ENCODE assay signal across 20 mouse cellular contexts in the genomic region with DNA sequence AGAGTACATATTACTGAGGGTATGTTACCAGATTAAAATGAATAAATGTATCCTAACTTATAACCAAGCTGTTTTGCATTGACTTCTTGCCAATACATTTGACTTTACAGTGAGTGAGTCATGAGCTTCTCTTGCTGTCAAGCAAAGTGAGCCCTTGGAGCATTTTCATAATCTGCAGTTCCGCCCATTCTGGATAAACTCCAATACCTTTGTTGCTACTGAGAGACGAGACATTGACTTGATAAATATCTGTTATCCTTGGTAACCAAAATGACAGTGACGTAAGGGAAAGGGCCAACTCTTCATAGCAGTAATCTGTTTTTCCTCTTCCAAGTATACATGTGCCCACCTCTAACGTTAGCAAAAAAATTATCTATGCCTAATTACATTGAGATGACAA.
A peak's percentile ranks its signal among the peaks of the same experiment; 100 is the strongest.
DNase-seq lines count a peak whose midpoint lies in the region; ATAC-seq and TF ChIP-seq lines count a peak whose summit lies in the region.
"Had no signal": no experiment of that assay in that cellular context is flagged by ENCODE, and none has a peak within 500 bp of the region (broad histone marks: within the 10 kb centered on the region; RNA-seq: fewer than 3 reads in every experiment).

No protein-coding gene starts in this region.

- TF ChIP-seq POLR2A in limb, embryonic 14.5 days (IDR thresholded peaks at IDR 0.05; ENCODE audit: borderline replicate concordance, extremely low read depth, insufficient read depth, insufficient read length), result no peak

- H3K4me1 ChIP-seq in limb, embryonic 14.5 days (ENCODE audit: control insufficient read depth, insufficient read depth, low read length), result no peaks in the 10 kb centered on the region
- H3K4me1 ChIP-seq in limb, embryonic 10.5 days, result no peaks in the 10 kb centered on the region
- H3K4me1 ChIP-seq: embryonic facial prominence, embryonic 15.5 days; heart, embryonic 10.5 days; hindbrain, embryonic 12.5 days; liver, embryonic 13.5 days; midbrain, embryonic 13.5 days had no signal

- DNase-seq in limb, embryonic 14.5 days (ENCODE audit: low spot score), result peak; percentile 11
- DNase-seq in limb, embryonic 10.5 days (ENCODE audit: low spot score), result no peak
- peak; percentile 3 for DNase-seq in NIH3T3 (ENCODE audit: low read depth)
- peak; percentile 64 for DNase-seq in adrenal gland, postnatal 10 days
- peak; percentile 3 for DNase-seq in telencephalon, adult 2 months (ENCODE audit: low read depth, low spot score)
- no peak for DNase-seq in kidney, adult 8-10 months
- no peak for DNase-seq in cerebellum, adult 18-20 months
- DNase-seq: cerebellum, adult 8-10 months; gastrocnemius, postnatal 14 days; heart, postnatal 10 days; kidney, postnatal 14 days; liver, embryonic 13.5 days had no signal

- H3K36me3 ChIP-seq in limb, embryonic 14.5 days (ENCODE audit: control insufficient read depth, insufficient read depth, low read length), result no peaks in the 10 kb centered on the region
- no peaks in the 10 kb centered on the region for H3K36me3 ChIP-seq in limb, embryonic 10.5 days
- H3K36me3 ChIP-seq: embryonic facial prominence, embryonic 15.5 days; G1E; heart, embryonic 10.5 days; hindbrain, embryonic 12.5 days; liver, embryonic 13.5 days; midbrain, embryonic 13.5 days had no signal

- no peak for ATAC-seq in limb, embryonic 14.5 days (ENCODE audit: low FRiP score, low read depth)
- ATAC-seq: CD4-positive, CD25-positive, alpha-beta regulatory T cell, adult 4 months; intestine, postnatal 0 days; lung, postnatal 0 days; midbrain, embryonic 13.5 days had no signal

- no peaks in the 10 kb centered on the region for H3K27me3 ChIP-seq in limb, embryonic 14.5 days (ENCODE audit: control insufficient read depth, insufficient read depth, low read length)
- no peaks in the 10 kb centered on the region for H3K27me3 ChIP-seq in limb, embryonic 10.5 days (ENCODE audit: low read depth, poor library complexity, severe bottlenecking)
- H3K27me3 ChIP-seq: embryonic facial prominence, embryonic 15.5 days; hindbrain, embryonic 12.5 days; liver, embryonic 13.5 days; midbrain, embryonic 13.5 days had no signal

- no peak overlapping the region for H3K27ac ChIP-seq in limb, embryonic 14.5 days (replicated peaks; ENCODE audit: low read depth, low read length)
- H3K27ac ChIP-seq in limb, embryonic 10.5 days, result no peak overlapping the region
- H3K27ac ChIP-seq: embryonic facial prominence, embryonic 15.5 days; heart, embryonic 10.5 days; hindbrain, embryonic 12.5 days; liver, embryonic 13.5 days; midbrain, embryonic 13.5 days had no signal

- H3K4me2 ChIP-seq in limb, embryonic 14.5 days (replicated peaks; ENCODE audit: low read depth, low read length, severe bottlenecking), result no peak overlapping the region
- H3K4me2 ChIP-seq: embryonic facial prominence, embryonic 15.5 days; hindbrain, embryonic 12.5 days; liver, embryonic 13.5 days; midbrain, embryonic 13.5 days had no signal

- no peak overlapping the region for H3K4me3 ChIP-seq in limb, embryonic 14.5 days (replicated peaks; ENCODE audit: low read length)
- no peak overlapping the region for H3K4me3 ChIP-seq in limb, embryonic 10.5 days
- H3K4me3 ChIP-seq: embryonic facial prominence, embryonic 15.5 days; heart, embryonic 10.5 days; hindbrain, embryonic 12.5 days; liver, embryonic 13.5 days; midbrain, embryonic 13.5 days had no signal

- WGBS in limb, embryonic 14.5 days, result 71% methylated on average over 4 of the region's 4 CpGs
- 93% methylated on average over 4 of the region's 4 CpGs for WGBS in limb, embryonic 10.5 days

- H3K9me3 ChIP-seq in limb, embryonic 14.5 days (ENCODE audit: control insufficient read depth, low read length), result no peaks in the 10 kb centered on the region
- no peaks in the 10 kb centered on the region for H3K9me3 ChIP-seq in limb, embryonic 10.5 days (replicated peaks)
- H3K9me3 ChIP-seq: embryonic facial prominence, embryonic 15.5 days; G1E; heart, embryonic 10.5 days; hindbrain, embryonic 12.5 days; liver, embryonic 13.5 days; midbrain, embryonic 13.5 days had no signal

- no peak overlapping the region for H3K9ac ChIP-seq in limb, embryonic 14.5 days (ENCODE audit: low read depth, low read length, severe bottlenecking)
- H3K9ac ChIP-seq: embryonic facial prominence, embryonic 15.5 days; hindbrain, embryonic 12.5 days; liver, embryonic 13.5 days; midbrain, embryonic 13.5 days had no signal

Comparison
In these comparisons a context has a peak if more than half of its experiments do, and no peak if none do; other contexts are left out.
1. DNase-seq: peak in limb, embryonic 14.5 days (single experiment), NIH3T3 (single experiment), adrenal gland, postnatal 10 days (single experiment) and telencephalon, adult 2 months (single experiment); none in limb, embryonic 10.5 days (single experiment), kidney, adult 8-10 months (0 of 2) and cerebellum, adult 18-20 months (0 of 2).